Mouse (Mus musculus) stomach, embryonic 16.5 days (tissue): ENCODE measurements around the gene Rtn1. TPM values are rescaled to one million over a fixed set of nuclear protein-coding genes. Genes with fewer than 3 reads are reported as not detected.

Experiments used
- ATAC-seq: fragments of 200-750 bp; cut with Nextera tagmentation; 2 replicates; pipeline ENCODE4 v1.8.0; 2017; ENCODE audit warnings: moderate number of reproducible peaks, moderate TSS enrichment; ENCODE audit not compliant: insufficient read depth, low FRiP score
- H3K27ac ChIP-seq: fragments of 300-500 bp; sonication (generic); 2 replicates; pipeline ENCODE4 v1.5.1; 2014; ENCODE audit warnings: low read length
- H3K27me3 ChIP-seq: fragments of 300-500 bp; sonication (generic); 2 replicates; pipeline ENCODE4 v1.6.1; 2014; ENCODE audit warnings: low read length, control low read depth, mixed read lengths; ENCODE audit not compliant: control insufficient read depth, insufficient read depth
- H3K36me3 ChIP-seq: fragments of 300-500 bp; sonication (generic); 2 replicates; pipeline ENCODE4 v1.6.1; 2014; ENCODE audit warnings: low read length; ENCODE audit not compliant: control insufficient read depth, insufficient read depth
- H3K4me1 ChIP-seq: fragments of 300-500 bp; sonication (generic); 2 replicates; pipeline ENCODE4 v1.6.1; 2014; ENCODE audit warnings: low read length, control low read depth, mixed read lengths; ENCODE audit not compliant: control insufficient read depth, insufficient read depth
- H3K4me2 ChIP-seq: fragments of 300-500 bp; sonication (generic); 2 replicates; pipeline ENCODE4 v1.6.1; 2014; ENCODE audit warnings: low read depth, low read length, mixed read lengths
- H3K4me3 ChIP-seq: fragments of 300-500 bp; sonication (generic); replicated peaks from 2 replicates; pipeline ENCODE4 v1.5.1; 2014; ENCODE audit warnings: mild to moderate bottlenecking, low read length
- H3K9ac ChIP-seq: fragments of 300-500 bp; sonication (generic); 2 replicates; pipeline ENCODE4 v1.6.1; 2014; ENCODE audit warnings: low read length
- H3K9me3 ChIP-seq: fragments of 300-500 bp; sonication (generic); replicated peaks from 2 replicates; pipeline ENCODE4 v1.6.1; 2016; ENCODE audit warnings: low read length, control low read depth; ENCODE audit not compliant: control insufficient read depth
- WGBS: fragments of 180-500 bp; shearing (Covaris S2); extraction: QIAGEN DNeasy Blood & Tissue Kit; methylation state at CpG from one replicate; pipeline ENCODE4 v1.1.7; 2014; 5-methylcytosine and 5-hydroxymethylcytosine counted together
- polyA plus RNA-seq: library from polyadenylated mRNA; unstranded; fragments of >200 nt; fragmentation: Nextera tagmentation; extraction: Ambion mirVana; gene quantifications from 2 replicates; pipeline ENCODE4 v1.2.1, GENCODE M21; 2015

The Rtn1 gene
- polyA plus RNA-seq, 1 experiment from 2014 or later = 59.8 TPM

- no peaks in the 10 kb centered on the region for H3K36me3 ChIP-seq
- no peaks in the 10 kb centered on the region for H3K4me1 ChIP-seq
- H3K9ac ChIP-seq = no peak overlapping the region
- ATAC-seq = no peak
- no peak overlapping the region for H3K27ac ChIP-seq
- WGBS = 84% methylated on average over 5 of the region's 5 CpGs
- no peaks in the 10 kb centered on the region for H3K27me3 ChIP-seq
- no peak overlapping the region for H3K4me2 ChIP-seq
- no peak overlapping the region for H3K4me3 ChIP-seq
- H3K9me3 ChIP-seq = no peaks in the 10 kb centered on the region
Observed at GRCm38 (mm10) chr12:72279129-72279875, 129.6 kb downstream of the Rtn1 start.

GRCm38 (mm10) chr12:72273721-72274414 is 135.0 kb downstream of the Rtn1 start:
- WGBS = 43% methylated on average over 13 of the region's 13 CpGs
- no peaks in the 10 kb centered on the region for H3K9me3 ChIP-seq
- no peak overlapping the region for H3K27ac ChIP-seq

GRCm38 (mm10) chr12:72267614-72268013 is 141.2 kb downstream of the Rtn1 start:
- H3K27me3 ChIP-seq = no peaks in the 10 kb centered on the region
- H3K4me3 ChIP-seq = no peak overlapping the region
- no peak overlapping the region for H3K4me2 ChIP-seq
- H3K9me3 ChIP-seq = no peaks in the 10 kb centered on the region
- no peak for ATAC-seq
- no peak overlapping the region for H3K27ac ChIP-seq
- WGBS = 85% methylated on average over 2 of the region's 2 CpGs
- no peak overlapping the region for H3K9ac ChIP-seq
- no peaks in the 10 kb centered on the region for H3K36me3 ChIP-seq
- H3K4me1 ChIP-seq = no peaks in the 10 kb centered on the region

More at GRCm38 (mm10) chr12:72273721-72274414, 135.0 kb downstream of the Rtn1 start:
- Histone ChIP-seq H3K4me3 (no peak overlapping the region), H3K27me3 (no peaks in the 10 kb centered on the region), H3K36me3 (no peaks in the 10 kb centered on the region), H3K9ac (no peak overlapping the region), H3K4me1 (no peaks in the 10 kb centered on the region), H3K4me2 (no peak overlapping the region)
- ATAC-seq = no peak

GRCm38 (mm10) chr12:72265261-72266228 is 143.3 kb downstream of the Rtn1 start:
- WGBS = 92% methylated on average over 3 of the region's 3 CpGs
- Histone ChIP-seq H3K9ac (no peak overlapping the region), H3K27me3 (no peaks in the 10 kb centered on the region), H3K4me2 (no peak overlapping the region), H3K27ac (no peak overlapping the region), H3K4me1 (no peaks in the 10 kb centered on the region), H3K9me3 (no peaks in the 10 kb centered on the region), H3K36me3 (no peaks in the 10 kb centered on the region), H3K4me3 (no peak overlapping the region)
- ATAC-seq = no peak

GRCm38 (mm10) chr12:72263213-72264103 is 145.4 kb downstream of the Rtn1 start:
- 57% methylated on average over 12 of the region's 12 CpGs for WGBS
- H3K9ac ChIP-seq = no peak overlapping the region
- no peak for ATAC-seq
- no peaks in the 10 kb centered on the region for H3K36me3 ChIP-seq
- H3K9me3 ChIP-seq = no peaks in the 10 kb centered on the region
- no peak overlapping the region for H3K4me2 ChIP-seq
- H3K27me3 ChIP-seq = no peaks in the 10 kb centered on the region
- H3K27ac ChIP-seq = no peak overlapping the region
- H3K4me1 ChIP-seq = no peaks in the 10 kb centered on the region
- no peak overlapping the region for H3K4me3 ChIP-seq

- ATAC-seq = no peak
- Histone ChIP-seq H3K36me3 (no peaks in the 10 kb centered on the region), H3K4me1 (no peaks in the 10 kb centered on the region), H3K4me3 (no peak overlapping the region), H3K9ac (no peak overlapping the region), H3K4me2 (no peak overlapping the region), H3K9me3 (no peaks in the 10 kb centered on the region), H3K27me3 (no peaks in the 10 kb centered on the region), H3K27ac (no peak overlapping the region)
- 46% methylated on average over 6 of the region's 6 CpGs for WGBS
Observed at GRCm38 (mm10) chr12:72257000-72257399, 151.9 kb downstream of the Rtn1 start.

GRCm38 (mm10) chr12:72253040-72253439 is 155.8 kb downstream of the Rtn1 start:
- H3K27ac ChIP-seq = no peak overlapping the region
- 75% methylated on average over 3 of the region's 3 CpGs for WGBS

GRCm38 (mm10) chr12:72251890-72252445 is 156.9 kb downstream of the Rtn1 start:
- no peak overlapping the region for H3K4me2 ChIP-seq

More at GRCm38 (mm10) chr12:72253040-72253439, 155.8 kb downstream of the Rtn1 start:
- H3K4me3 ChIP-seq = no peak overlapping the region
- no peaks in the 10 kb centered on the region for H3K9me3 ChIP-seq
- ATAC-seq = no peak
- H3K27me3 ChIP-seq = no peaks in the 10 kb centered on the region
- H3K36me3 ChIP-seq = no peaks in the 10 kb centered on the region
- no peak overlapping the region for H3K4me2 ChIP-seq
- H3K4me1 ChIP-seq = no peaks in the 10 kb centered on the region
- H3K9ac ChIP-seq = no peak overlapping the region

More at GRCm38 (mm10) chr12:72251890-72252445, 156.9 kb downstream of the Rtn1 start:
- Histone ChIP-seq H3K27ac (no peak overlapping the region), H3K4me3 (no peak overlapping the region), H3K9me3 (no peaks in the 10 kb centered on the region), H3K36me3 (no peaks in the 10 kb centered on the region), H3K4me1 (no peaks in the 10 kb centered on the region), H3K27me3 (no peaks in the 10 kb centered on the region), H3K9ac (no peak overlapping the region)
- WGBS = 70% methylated on average over 10 of the region's 10 CpGs
- no peak for ATAC-seq
